Mouse (Mus musculus): ENCODE measurements around the gene Rnf126.

Rnf126 gene

DNA sequence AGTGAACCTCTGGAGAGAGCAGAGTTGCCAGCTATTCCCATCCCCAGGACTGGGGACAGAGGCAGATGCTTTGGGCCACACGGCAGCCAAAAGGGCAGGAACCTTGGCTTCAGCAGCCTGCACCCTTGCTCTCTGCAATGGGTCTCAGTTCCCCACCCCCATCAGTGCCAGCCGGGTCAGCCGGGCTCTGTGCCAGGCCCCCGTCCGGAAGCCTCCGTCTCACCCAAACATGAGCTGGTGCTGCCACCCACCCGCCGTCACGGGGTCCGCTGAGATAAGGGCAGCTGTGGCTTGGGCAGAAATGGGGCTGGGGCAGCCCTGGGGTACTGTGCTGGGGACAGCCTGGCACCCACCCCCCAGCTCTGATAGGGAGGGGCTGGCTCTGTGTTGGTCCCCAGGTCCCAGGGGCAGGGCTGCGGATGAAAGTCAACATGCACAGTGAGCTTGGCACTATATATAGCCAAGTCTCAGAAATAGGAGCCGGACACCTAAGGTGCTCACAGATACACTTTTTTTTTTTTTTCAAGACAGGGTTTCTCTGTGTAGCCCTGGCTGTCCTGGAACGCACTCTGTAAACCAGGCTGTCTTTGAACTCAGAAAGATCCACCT, 37.3 kb downstream of the Rnf126 start:
- peak; percentile 68 for DNase-seq (ENCODE audit: low spot score)

DNA sequence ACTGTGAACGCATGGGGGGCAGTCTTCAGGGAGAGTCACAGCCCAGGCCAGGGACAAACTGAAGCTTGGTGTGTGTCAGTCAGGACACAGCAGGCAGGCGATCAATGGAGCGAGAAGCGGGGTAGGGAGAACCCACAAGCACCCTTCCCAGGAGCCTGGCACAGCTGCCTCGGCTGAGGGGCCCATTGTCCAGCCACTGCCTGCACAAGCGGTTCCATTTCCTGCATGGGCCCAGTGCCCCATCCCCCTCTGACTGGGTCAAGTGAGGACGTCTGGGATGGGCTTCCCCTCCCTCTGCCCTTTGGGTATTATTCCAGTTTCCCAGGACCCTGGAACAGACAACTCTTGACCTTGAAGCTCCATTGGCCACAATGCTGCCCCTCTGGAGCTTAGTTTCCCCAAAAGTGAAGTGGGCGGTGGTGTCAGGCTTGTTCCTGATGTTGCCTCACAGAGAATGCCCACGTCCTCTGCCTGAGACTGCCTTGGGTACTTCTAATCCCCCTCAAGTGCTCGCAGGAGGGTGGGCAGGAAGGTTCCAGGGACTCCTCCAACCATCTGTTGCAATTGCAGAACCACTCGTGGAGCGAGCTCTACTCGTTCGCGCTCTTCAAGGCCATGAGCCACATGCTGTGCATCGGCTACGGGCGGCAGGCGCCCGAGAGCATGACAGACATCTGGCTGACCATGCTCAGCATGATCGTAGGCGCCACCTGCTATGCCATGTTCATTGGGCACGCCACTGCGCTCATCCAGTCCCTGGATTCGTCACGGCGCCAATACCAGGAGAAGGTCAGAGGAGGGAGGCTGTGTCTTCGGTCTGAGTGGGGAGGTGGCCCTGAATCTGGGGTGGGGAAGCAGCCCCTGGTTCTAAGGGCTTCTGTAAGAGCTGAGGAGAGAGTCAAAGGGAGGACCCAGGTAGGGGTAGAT, 38.2 kb downstream of the Rnf126 start:
- peak; percentile 55 for DNase-seq (ENCODE audit: low spot score)

DNA sequence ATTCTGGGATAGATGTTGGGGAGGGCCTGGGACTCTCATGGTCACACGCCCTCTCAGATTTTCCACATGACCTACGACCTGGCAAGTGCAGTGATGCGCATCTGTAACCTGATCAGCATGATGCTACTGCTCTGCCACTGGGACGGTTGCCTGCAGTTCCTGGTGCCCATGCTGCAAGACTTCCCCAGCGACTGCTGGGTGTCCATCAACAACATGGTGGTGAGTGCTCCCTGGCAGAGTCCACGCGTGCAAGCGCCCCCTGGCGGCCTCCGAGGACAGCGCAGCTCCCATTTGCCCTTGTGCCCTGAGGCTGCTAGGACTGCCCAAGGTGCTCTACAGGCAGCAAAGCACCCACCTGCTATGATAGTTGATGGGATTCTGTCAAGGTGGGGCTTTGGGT, 40.7 kb downstream of the Rnf126 start:
- DNase-seq (ENCODE audit: low spot score): peak; percentile 60

GRCm38 (mm10) chr10:79723692-79724091, 43.1 kb downstream of the Rnf126 start:
- DNase-seq (ENCODE audit: low spot score): no peak

GRCm38 (mm10) chr10:79723047-79723446, 43.7 kb downstream of the Rnf126 start:
- DNase-seq (ENCODE audit: low spot score): no peak

DNA sequence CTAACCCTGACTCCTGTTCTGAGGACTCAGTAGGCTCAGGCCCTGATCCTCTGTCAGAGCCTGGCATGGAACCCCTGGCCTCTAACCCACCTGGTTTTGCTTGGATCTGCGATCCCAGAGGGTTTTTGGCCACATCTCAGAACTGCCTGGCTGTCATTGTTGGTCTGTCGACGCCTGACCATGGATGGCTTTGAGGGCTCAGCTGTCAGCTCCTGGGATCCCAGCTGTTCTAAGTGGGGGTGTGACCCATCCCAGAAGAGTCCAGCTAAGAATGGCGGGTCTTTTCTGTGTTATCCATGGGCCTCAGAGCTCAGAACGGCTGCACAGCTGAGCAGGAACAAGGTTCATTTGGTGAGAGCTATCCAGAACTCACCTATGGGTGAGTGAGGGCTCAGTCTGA, 45.7 kb downstream of the Rnf126 start:
- no peak for DNase-seq (ENCODE audit: low spot score)

GRCm38 (mm10) chr10:79717640-79718357, 49.0 kb downstream of the Rnf126 start:
- DNase-seq (ENCODE audit: low spot score): no peak

GRCm38 (mm10) chr10:79716988-79717355, 49.8 kb downstream of the Rnf126 start:
- DNase-seq (ENCODE audit: low spot score): no peak

GRCm38 (mm10) chr10:79716254-79716987, 50.3 kb downstream of the Rnf126 start, which contains the start of gene Hcn2:
Gene Hcn2, plus strand, starts transcription at chr10:79716634.
- no peak for DNase-seq (ENCODE audit: low spot score)

- DNase-seq (ENCODE audit: low spot score): no peak
Measured at GRCm38 (mm10) chr10:79714996-79715395, 51.8 kb downstream of the Rnf126 start.

DNA sequence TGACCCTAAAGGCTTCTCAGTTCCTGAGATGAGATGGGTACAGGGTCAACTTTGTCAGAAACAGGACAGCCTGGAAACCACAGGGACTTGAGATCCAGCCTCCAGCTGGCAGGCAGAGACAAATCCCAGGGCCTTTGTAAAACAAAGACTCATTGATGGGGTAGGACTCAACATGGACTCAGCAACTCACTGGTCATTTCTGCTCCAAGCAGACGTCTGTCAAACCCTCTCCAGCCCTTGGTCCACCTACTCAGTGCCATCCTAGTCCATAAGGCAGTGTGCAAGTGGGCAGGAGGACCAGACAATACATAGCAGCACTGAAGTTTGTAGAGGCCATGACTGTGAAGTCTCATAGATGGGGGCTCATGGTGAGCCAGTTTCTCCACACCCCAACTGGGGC, 53.6 kb downstream of the Rnf126 start:
- no peak for DNase-seq (ENCODE audit: low spot score)

DNA sequence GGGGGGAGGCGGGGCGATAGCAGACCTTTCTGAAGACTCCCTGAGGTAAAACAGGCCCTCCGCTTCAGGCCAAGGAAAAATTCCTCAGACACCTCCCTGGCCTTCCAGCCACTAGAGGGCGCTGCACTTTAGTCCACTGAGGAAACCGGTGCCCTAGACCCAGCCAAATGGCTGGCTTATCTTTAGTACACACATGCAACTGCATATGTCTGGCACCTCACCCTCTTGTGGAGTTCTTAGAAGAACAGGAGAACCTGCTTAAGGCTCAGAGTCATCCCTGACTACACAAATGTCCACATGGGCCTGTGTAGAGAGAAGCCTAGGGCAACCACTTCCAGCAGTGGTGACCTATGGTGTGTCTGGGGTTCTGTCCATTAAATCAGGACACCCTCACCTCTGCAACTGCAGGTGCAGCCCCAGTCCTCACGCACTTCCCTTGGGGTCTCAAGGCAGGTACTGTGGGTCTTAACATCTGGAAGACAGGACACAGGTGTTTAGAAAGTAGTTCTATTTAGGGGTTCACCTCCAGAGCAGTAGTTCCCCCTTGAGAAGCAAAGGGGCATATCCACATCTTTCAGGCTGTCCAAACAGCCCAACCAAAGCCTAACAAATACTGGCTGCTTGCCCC, 54.1 kb downstream of the Rnf126 start:
- DNase-seq (ENCODE audit: low spot score): peak; percentile 84

GRCm38 (mm10) chr10:79712029-79712428, 54.7 kb downstream of the Rnf126 start:
- DNase-seq (ENCODE audit: low spot score): no peak

DNA sequence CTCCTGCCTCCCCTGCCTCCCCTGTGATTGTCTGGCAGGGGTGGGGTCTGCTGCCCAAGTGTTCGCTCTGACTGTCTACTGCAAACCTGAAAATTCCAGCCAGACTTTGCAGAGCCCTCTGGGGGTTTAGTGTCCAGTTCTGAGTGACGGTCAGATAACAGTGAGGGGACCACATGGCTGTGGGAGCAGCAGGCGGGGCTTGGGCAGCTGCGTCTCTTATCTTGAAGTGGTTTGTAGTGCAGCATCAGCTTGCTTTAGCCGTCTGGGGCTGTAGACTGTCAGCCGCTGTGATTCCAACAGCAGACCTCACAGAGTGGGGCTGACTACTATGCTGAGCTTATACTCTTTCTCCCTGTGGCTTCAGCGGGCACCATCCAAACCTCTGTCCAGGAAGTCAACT, 57.4 kb downstream of the Rnf126 start:
- DNase-seq (ENCODE audit: low spot score): no peak

GRCm38 (mm10) chr10:79708668-79709067, 58.1 kb downstream of the Rnf126 start:
- DNase-seq (ENCODE audit: low spot score): no peak

All from layer of hippocampus, adult 11-12 months (tissue).